Mouse (Mus musculus) stomach, postnatal 0 days (tissue): ENCODE measurements at regions not wholly inside any gene's neighbourhood (a gene's known extent, or its start where the extent isn't known, plus 50 kb on each side); places are given as distances from the start of the nearest gene placed in this dataset.
"Not testable (repeated sequence)": the region's sequence is repeated elsewhere in the genome, so short reads cannot be mapped to it uniquely, and the experiment has no call there.

Source experiments
- ATAC-seq: fragments of 200-750 bp; cut with Nextera tagmentation; 2 replicates; pipeline ENCODE4 v1.8.0; 2017; ENCODE audit not compliant: low FRiP score, low TSS enrichment
- DNase-seq: peaks from one replicate; pipeline ENCODE4 v3.0.0-alpha.2; 2016; ENCODE audit warnings: low spot score
- H3K27ac ChIP-seq: fragments of 300-500 bp; sonication (generic); replicated peaks from 2 replicates; pipeline ENCODE4 v1.5.1; 2014; ENCODE audit warnings: mild to moderate bottlenecking, control low read depth
- H3K27me3 ChIP-seq: fragments of 300-500 bp; sonication (generic); 2 replicates; pipeline ENCODE4 v1.6.1; 2014; ENCODE audit warnings: low read length; ENCODE audit not compliant: control insufficient read depth, insufficient read depth
- H3K36me3 ChIP-seq: fragments of 300-500 bp; sonication (generic); 2 replicates; pipeline ENCODE4 v1.6.1; 2014; ENCODE audit warnings: low read length, mixed read lengths; ENCODE audit not compliant: control insufficient read depth, insufficient read depth
- H3K4me1 ChIP-seq: fragments of 300-500 bp; sonication (generic); replicated peaks from 2 replicates; pipeline ENCODE4 v1.6.1; 2014; ENCODE audit warnings: antibody characterized with exemption; ENCODE audit not compliant: control insufficient read depth, insufficient read depth
- H3K4me2 ChIP-seq: fragments of 300-500 bp; sonication (generic); replicated peaks from 2 replicates; pipeline ENCODE4 v1.6.1; 2014; ENCODE audit warnings: low read depth, mild to moderate bottlenecking, control low read depth, moderate library complexity
- H3K4me3 ChIP-seq: fragments of 300-500 bp; sonication (generic); 2 replicates; pipeline ENCODE4 v1.5.1; 2014; ENCODE audit warnings: low read depth, low read length, control low read depth
- H3K9ac ChIP-seq: fragments of 300-500 bp; sonication (generic); 2 replicates; pipeline ENCODE4 v1.6.1; 2014; ENCODE audit warnings: mild to moderate bottlenecking, low read length, control low read depth, mixed read lengths
- H3K9me3 ChIP-seq: fragments of 300-500 bp; sonication (generic); 2 replicates; pipeline ENCODE4 v1.6.1; 2016; ENCODE audit warnings: low read length; ENCODE audit not compliant: control insufficient read depth
- CTCF ChIP-seq: IDR thresholded peaks from 2 replicates; pipeline ENCODE4 v1.5.1; 2016; ENCODE audit warnings: antibody characterized with exemption, low read depth, mild to moderate bottlenecking, moderate library complexity
- EP300 ChIP-seq: optimal IDR thresholded peaks from 2 replicates; pipeline ENCODE3; 2016; ENCODE audit warnings: antibody characterized with exemption
- WGBS: fragments of 180-500 bp; shearing (Covaris S2); extraction: QIAGEN DNeasy Blood & Tissue Kit; methylation state at CpG from one replicate; pipeline ENCODE4 v1.1.7; 2014; 5-methylcytosine and 5-hydroxymethylcytosine counted together

GRCm38 (mm10) chrX:12299236-12299635 lies 139.1 kb upstream of the Bcor start:
- WGBS: 89% methylated on average over 10 of the region's 11 CpGs
- TF ChIP-seq EP300 (no peak), CTCF (no peak)

DNA sequence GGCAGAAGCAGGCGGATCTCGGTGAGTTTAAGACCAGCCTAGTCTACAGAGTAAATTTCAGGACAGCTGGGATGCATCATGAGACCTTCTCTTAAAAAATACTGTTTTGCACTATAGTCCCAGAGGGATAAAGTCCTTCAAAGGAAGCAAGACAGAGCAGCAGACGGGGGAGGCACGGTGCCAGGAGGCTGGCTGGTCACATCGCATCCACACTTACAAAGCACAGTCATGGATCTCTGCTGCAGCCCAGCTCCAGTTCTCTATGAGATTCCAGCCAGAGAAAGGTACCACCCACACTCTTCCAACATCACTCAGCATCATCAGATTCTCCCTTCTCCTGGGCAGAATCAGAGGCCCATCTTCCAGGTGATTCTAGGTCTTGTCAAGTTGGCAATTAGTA lies 144.5 kb upstream of the Bcor start:
- no peak overlapping the region for H3K9ac ChIP-seq
- H3K27me3 ChIP-seq: no peaks in the 10 kb centered on the region
- H3K36me3 ChIP-seq: no peaks in the 10 kb centered on the region
- ATAC-seq (no peak), DNase-seq (no peak)
- TF ChIP-seq CTCF (no peak), EP300 (no peak)
- H3K27ac ChIP-seq: no peak overlapping the region
- WGBS: 58% methylated on average over 5 of the region's 5 CpGs
- no peak overlapping the region for H3K4me2 ChIP-seq
- no peaks in the 10 kb centered on the region for H3K4me1 ChIP-seq
- no peaks in the 10 kb centered on the region for H3K9me3 ChIP-seq
- H3K4me3 ChIP-seq: no peak overlapping the region

More at GRCm38 (mm10) chrX:12299236-12299635, 139.1 kb upstream of the Bcor start:
- Histone ChIP-seq H3K9me3 (no peaks in the 10 kb centered on the region), H3K4me3 (no peak overlapping the region), H3K27me3 (no peaks in the 10 kb centered on the region), H3K4me2 (no peak overlapping the region), H3K27ac (no peak overlapping the region), H3K4me1 (no peaks in the 10 kb centered on the region), H3K9ac (no peak overlapping the region), H3K36me3 (no peaks in the 10 kb centered on the region)
- DNase-seq: no peak
- ATAC-seq: no peak

- Histone ChIP-seq H3K4me2 (no peak overlapping the region), H3K9me3 (no peaks in the 10 kb centered on the region), H3K36me3 (no peaks in the 10 kb centered on the region), H3K27me3 (no peaks in the 10 kb centered on the region), H3K4me1 (no peaks in the 10 kb centered on the region), H3K4me3 (no peak overlapping the region), H3K27ac (no peak overlapping the region), H3K9ac (no peak overlapping the region)
- DNase-seq: no peak
- WGBS: 61% methylated on average over 3 of the region's 3 CpGs
- no peak for ATAC-seq
- no peak for TF ChIP-seq EP300
- TF ChIP-seq CTCF: no peak
These were observed 146.8 kb upstream of the Bcor start for GRCm38 (mm10) chrX:12306940-12307339.

DNA sequence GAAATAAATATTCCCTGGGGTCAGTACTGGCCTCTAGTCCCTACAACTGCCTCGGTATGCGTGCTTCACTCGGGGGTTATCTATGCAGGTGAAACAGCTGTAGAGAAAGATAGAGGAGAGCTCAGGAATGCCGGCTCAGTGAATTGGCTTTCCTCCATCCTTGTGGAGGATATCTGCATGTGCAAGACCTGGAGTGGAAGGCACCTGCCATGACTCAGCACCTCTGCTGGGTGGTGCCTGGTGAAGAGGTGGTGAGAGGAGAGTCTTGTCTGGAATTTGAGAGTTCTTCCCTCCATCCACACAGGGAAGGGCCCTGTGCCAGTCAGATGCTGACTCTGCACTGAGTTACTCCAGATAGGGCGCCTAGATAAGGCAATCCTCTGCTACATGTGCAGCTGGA lies 152.4 kb upstream of the Bcor start:
- WGBS: 59% methylated on average over 5 of the region's 5 CpGs
- ATAC-seq: no peak

DNA sequence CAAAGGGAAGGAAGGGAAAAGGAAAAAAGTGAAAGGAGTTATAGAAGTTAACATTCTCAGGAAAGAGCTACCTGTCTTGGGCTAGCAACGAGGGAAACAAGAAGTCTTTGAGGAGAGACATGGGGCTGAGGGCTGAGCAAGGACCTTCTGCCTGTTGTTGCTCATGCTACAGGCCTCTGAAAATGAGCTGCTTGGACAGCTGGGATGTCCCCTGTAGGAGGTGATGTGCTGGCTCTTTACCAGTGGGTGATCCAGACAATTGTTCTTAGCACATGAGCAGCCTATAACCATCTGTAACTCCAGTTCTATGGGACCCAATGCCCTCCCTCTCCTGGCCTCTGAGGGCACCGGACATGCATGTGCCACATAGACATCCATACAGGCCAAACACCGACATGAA lies 155.5 kb upstream of the Bcor start:
- DNase-seq (no peak), ATAC-seq (no peak)
- no peaks in the 10 kb centered on the region for H3K4me1 ChIP-seq
- no peaks in the 10 kb centered on the region for H3K9me3 ChIP-seq
- no peaks in the 10 kb centered on the region for H3K27me3 ChIP-seq
- no peak overlapping the region for H3K4me3 ChIP-seq
- no peaks in the 10 kb centered on the region for H3K36me3 ChIP-seq
- 81% methylated on average over 3 of the region's 3 CpGs for whole genome bisulfite sequencing
- no peak overlapping the region for H3K9ac ChIP-seq
- TF ChIP-seq CTCF: no peak
- TF ChIP-seq EP300: no peak
- no peak overlapping the region for H3K4me2 ChIP-seq
- H3K27ac ChIP-seq: no peak overlapping the region

More for the DNA sequence above, 152.4 kb upstream of the Bcor start:
- H3K9ac ChIP-seq: no peak overlapping the region
- H3K27ac ChIP-seq: no peak overlapping the region
- H3K4me2 ChIP-seq: no peak overlapping the region
- H3K27me3 ChIP-seq: no peaks in the 10 kb centered on the region
- no peaks in the 10 kb centered on the region for H3K36me3 ChIP-seq
- H3K4me1 ChIP-seq: no peaks in the 10 kb centered on the region
- TF ChIP-seq CTCF: no peak; the same call in 1 of the 2 replicates
- no peak for TF ChIP-seq EP300
- H3K4me3 ChIP-seq: no peak overlapping the region
- DNase-seq: peak; percentile 21
- H3K9me3 ChIP-seq: no peaks in the 10 kb centered on the region

- DNase-seq, H3K4me3 ChIP-seq, H3K36me3 ChIP-seq, H3K9me3 ChIP-seq, H3K4me2 ChIP-seq, H3K27ac ChIP-seq, H3K27me3 ChIP-seq, ATAC-seq, H3K9ac ChIP-seq, H3K4me1 ChIP-seq: not testable (repeated sequence)
- 89% methylated on average over 2 of the region's 2 CpGs for WGBS
These were observed 157.3 kb upstream of the Bcor start for GRCm38 (mm10) chrX:12317488-12317887.
